Comparison of ENCODE assay signal across 18 mouse cellular contexts in the genomic region with DNA sequence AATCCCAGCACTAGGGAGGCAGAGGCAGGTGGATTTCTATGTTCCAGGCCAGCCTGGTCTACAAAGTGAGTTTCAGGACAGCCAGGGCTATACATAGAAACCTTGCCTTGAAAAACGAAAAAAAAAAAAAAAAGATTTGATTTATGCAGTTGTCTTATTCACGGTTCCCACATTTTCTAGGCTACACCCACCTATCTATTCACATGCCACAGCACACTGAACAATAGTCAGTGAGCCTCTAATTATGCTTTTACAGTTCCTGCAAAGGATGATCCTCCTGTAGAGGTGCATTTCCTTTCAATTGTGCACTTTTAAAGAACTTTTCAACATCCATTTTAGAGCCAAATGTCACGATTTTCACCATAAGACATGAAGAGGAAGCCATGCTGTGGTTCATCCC.
"Had no signal": no experiment of that assay in that cellular context is flagged by ENCODE, and none has a peak within 500 bp of the region (broad histone marks: within the 10 kb centered on the region; RNA-seq: fewer than 3 reads in every experiment).

No protein-coding gene starts in this region.

- H3K4me2 ChIP-seq: lung, embryonic 15.5 days; midbrain, embryonic 11.5 days; midbrain, embryonic 13.5 days; midbrain, embryonic 15.5 days; neural tube, embryonic 12.5 days; stomach, embryonic 15.5 days had no signal

- H3K9ac ChIP-seq: liver, postnatal 0 days; lung, embryonic 15.5 days; midbrain, embryonic 13.5 days; midbrain, embryonic 15.5 days; neural tube, embryonic 12.5 days; stomach, embryonic 15.5 days had no signal

- DNase-seq: liver, postnatal 0 days; lung, adult 2 months; lung, postnatal 14 days; lung, postnatal 36 days; right cerebral cortex, postnatal 14 days; thymus, adult 18-20 months; thymus, postnatal 14 days; thymus, postnatal 36 days had no signal

- H3K27ac ChIP-seq: lung, embryonic 15.5 days; macrophage; midbrain, embryonic 13.5 days; midbrain, embryonic 15.5 days; neural tube, embryonic 12.5 days; stomach, embryonic 15.5 days; stomach, postnatal 0 days had no signal

- H3K4me3 ChIP-seq: lung, embryonic 15.5 days; midbrain, embryonic 13.5 days; midbrain, embryonic 15.5 days; neural tube, embryonic 12.5 days; stomach, embryonic 15.5 days had no signal

- H3K4me1 ChIP-seq: lung, embryonic 15.5 days; megakaryocyte, embryonic 14.5 days; midbrain, embryonic 13.5 days; midbrain, embryonic 15.5 days; neural tube, embryonic 12.5 days; stomach, embryonic 15.5 days had no signal

- H3K27me3 ChIP-seq: lung, embryonic 15.5 days; megakaryocyte, embryonic 14.5 days; midbrain, embryonic 13.5 days; midbrain, embryonic 15.5 days; neural tube, embryonic 12.5 days; stomach, embryonic 15.5 days had no signal

- ATAC-seq: liver, postnatal 0 days; lung, postnatal 0 days; midbrain, embryonic 13.5 days; midbrain, embryonic 15.5 days had no signal

- H3K9me3 ChIP-seq: lung, embryonic 15.5 days; midbrain, embryonic 13.5 days; midbrain, embryonic 15.5 days; neural tube, embryonic 12.5 days; stomach, embryonic 15.5 days had no signal

- H3K36me3 ChIP-seq: lung, embryonic 15.5 days; midbrain, embryonic 13.5 days; midbrain, embryonic 15.5 days; neural tube, embryonic 12.5 days; stomach, embryonic 15.5 days had no signal
